Mouse (Mus musculus) bone marrow macrophage, adult 2 months (primary cell): ENCODE data around the gene Gin1. TPM values are rescaled to one million over a fixed set of nuclear protein-coding genes. Genes with fewer than 3 reads are reported as not detected.

Experiments
- H3K27ac ChIP-seq: 2 replicates; pipeline ENCODE4 v1.5.1; 2012; ENCODE audit warnings: low read depth, low read length; ENCODE audit not compliant: insufficient read depth
- H3K4me1 ChIP-seq: 2 replicates; pipeline ENCODE4 v1.6.1; 2012; ENCODE audit warnings: low read length; ENCODE audit not compliant: control insufficient read depth, insufficient read depth
- H3K4me3 ChIP-seq: 2 replicates; pipeline ENCODE4 v1.5.1; 2012; ENCODE audit warnings: mild to moderate bottlenecking, low read length, moderate library complexity; ENCODE audit not compliant: insufficient read depth
- CTCF ChIP-seq: IDR thresholded peaks from 2 replicates; pipeline ENCODE4 v1.5.1; 2012; ENCODE audit warnings: low read depth, mild to moderate bottlenecking, low read length, moderate library complexity
- POLR2A ChIP-seq: IDR thresholded peaks from 2 replicates; pipeline ENCODE4 v1.6.1; 2012; ENCODE audit warnings: mild to moderate bottlenecking, low read depth, low read length, borderline replicate concordance
- polyA plus RNA-seq: library from polyadenylated mRNA; stranded (reverse); fragments of >200 nt; gene quantifications from 2 replicates; pipeline ENCODE4 v1.2.4, GENCODE M21; 2012; ENCODE audit not compliant: missing spikeins, insufficient read depth, insufficient read length

Gene Gin1
- polyA plus RNA-seq, 1 experiment, result 12.7 TPM

GRCm38 (mm10) chr1:97821282-97821681, 51.3 kb downstream of the Gin1 start:
- Histone ChIP-seq H3K4me1 (no peaks in the 10 kb centered on the region), H3K4me3 (no peak overlapping the region), H3K27ac (no peak overlapping the region)
- TF ChIP-seq CTCF (no peak), POLR2A (no peak)

GRCm38 (mm10) chr1:97822203-97822602, 52.2 kb downstream of the Gin1 start:
- TF ChIP-seq CTCF, result no peak
- no peak for TF ChIP-seq POLR2A
- Histone ChIP-seq H3K4me3 (no peak overlapping the region), H3K27ac (no peak overlapping the region), H3K4me1 (no peaks in the 10 kb centered on the region)

GRCm38 (mm10) chr1:97822904-97823303, 52.9 kb downstream of the Gin1 start:
- H3K4me3 ChIP-seq, result no peak overlapping the region
- H3K27ac ChIP-seq, result no peak overlapping the region
- no peak for TF ChIP-seq CTCF
- TF ChIP-seq POLR2A, result no peak
- no peaks in the 10 kb centered on the region for H3K4me1 ChIP-seq

- TF ChIP-seq CTCF, result no peak
- no peak for TF ChIP-seq POLR2A
- Histone ChIP-seq H3K27ac (no peak overlapping the region), H3K4me1 (no peaks in the 10 kb centered on the region)
Measured at GRCm38 (mm10) chr1:97827566-97827965, 57.6 kb downstream of the Gin1 start.

GRCm38 (mm10) chr1:97828087-97828486, 58.1 kb downstream of the Gin1 start:
- H3K4me3 ChIP-seq, result no peak overlapping the region
- no peak for TF ChIP-seq CTCF
- TF ChIP-seq POLR2A, result no peak
- H3K4me1 ChIP-seq, result no peaks in the 10 kb centered on the region
- H3K27ac ChIP-seq, result no peak overlapping the region

More at GRCm38 (mm10) chr1:97827566-97827965, 57.6 kb downstream of the Gin1 start:
- no peak overlapping the region for H3K4me3 ChIP-seq

GRCm38 (mm10) chr1:97833466-97834353, 63.7 kb downstream of the Gin1 start:
- Histone ChIP-seq H3K27ac (no peak overlapping the region), H3K4me3 (no peak overlapping the region), H3K4me1 (0 out of 2 replicates have a peak, but pooled peaks cover 2% of the 10 kb centered on the region)
- TF ChIP-seq POLR2A, result no peak
- no peak for TF ChIP-seq CTCF

GRCm38 (mm10) chr1:97834354-97834822, 64.4 kb downstream of the Gin1 start:
- Histone ChIP-seq H3K4me3 (no peak overlapping the region), H3K4me1 (0 out of 2 replicates have a peak, but pooled peaks cover 2% of the 10 kb centered on the region), H3K27ac (no peak overlapping the region)
- no peak for TF ChIP-seq POLR2A
- TF ChIP-seq CTCF, result no peak

Other genes with a start within 250 kb of the Gin1 start
- 96.0 and 102 TPM in 2 replicates for gene D1Ertd622e, start 108.1 kb upstream of the Gin1 start, polyA plus RNA-seq
- gene Ppip5k2, start 239 bp downstream of the Gin1 start, polyA plus RNA-seq, result 18.7 and 21.2 TPM in 2 replicates